Mouse (Mus musculus) CD8-positive naive resting alpha-beta T cell, adult 2 months (primary cell): ENCODE results near the gene Arhgap24.

Experiments used
- DNase-seq, 2 experiments: peaks; one replicate each; pipeline ENCODE4 v3.0.0; 2022; ENCODE audit warnings: low read depth in 2 of 2, low spot score in 2 of 2

Gene Arhgap24

DNA sequence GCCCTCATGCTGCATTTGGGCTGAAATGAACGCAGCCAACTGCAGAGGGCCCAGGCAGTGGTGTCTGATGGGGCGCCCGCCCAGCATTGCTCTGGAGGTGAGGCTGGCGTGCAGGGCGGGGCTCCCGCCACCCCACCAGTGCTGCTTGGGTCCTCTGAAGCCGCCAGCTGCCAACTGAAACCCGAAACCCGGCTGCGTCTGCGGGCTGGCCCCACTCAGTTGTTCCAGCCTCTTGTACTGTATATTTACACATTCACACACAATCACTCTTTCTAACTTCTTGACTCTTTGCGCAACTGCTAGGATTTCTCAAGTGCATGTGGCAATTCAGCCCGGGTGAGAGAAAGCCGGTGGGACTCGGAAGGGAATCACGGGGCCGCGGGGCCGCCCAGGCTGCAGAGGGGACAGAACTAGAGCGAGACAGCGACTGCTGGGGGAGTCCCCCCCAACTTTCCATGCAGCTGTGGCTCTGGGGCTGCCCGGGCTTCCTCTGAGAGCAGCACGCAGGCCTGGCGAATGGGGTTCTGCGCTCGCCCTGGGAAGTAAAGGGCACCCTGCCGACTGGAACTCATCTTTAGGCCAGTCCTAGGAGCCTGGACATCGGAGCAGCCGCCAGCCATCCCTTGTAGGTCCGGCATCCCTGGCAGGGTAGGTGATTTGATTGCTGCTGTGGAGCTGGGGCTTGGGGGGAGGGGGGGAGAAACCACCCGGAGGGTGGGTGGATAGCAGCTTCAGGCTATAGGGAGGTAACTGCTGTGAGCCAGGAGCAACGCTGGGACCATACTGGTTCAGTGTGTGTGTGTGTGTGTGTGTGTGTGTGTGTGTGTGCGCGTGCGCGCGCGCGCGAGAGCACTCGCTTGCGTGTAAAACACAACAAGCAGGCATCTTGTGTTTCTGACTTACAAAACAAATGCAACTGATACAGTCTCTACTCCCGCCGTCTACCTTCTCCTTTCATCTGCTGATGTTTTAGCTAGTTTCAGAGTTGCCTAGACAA, at the start of gene Arhgap24:
Gene Arhgap24, plus strand, starts transcription at position 177 of the 997 bp plus-strand sequence.
- DNase-seq, result no peak

DNA sequence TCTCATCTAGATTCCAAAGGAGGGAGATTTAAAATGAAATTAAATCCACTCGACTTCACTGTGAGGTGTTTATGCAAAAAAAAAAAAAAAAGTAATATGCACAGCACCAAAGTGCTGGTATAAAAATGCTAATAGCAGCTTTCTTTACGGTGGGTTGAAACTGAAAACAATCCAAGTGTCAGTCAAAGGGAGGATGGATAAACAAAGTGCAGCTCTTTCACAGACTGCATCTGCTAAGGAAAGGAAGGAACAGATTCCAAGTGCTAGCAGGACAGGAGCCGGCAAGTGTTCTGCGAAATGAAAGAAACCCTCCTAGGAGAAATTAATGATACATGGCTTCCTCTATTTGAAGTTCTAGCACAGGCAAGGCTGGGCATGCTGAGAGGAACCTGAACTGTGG, 47.0 kb upstream of the Arhgap24 start:
- no peak for DNase-seq

DNA sequence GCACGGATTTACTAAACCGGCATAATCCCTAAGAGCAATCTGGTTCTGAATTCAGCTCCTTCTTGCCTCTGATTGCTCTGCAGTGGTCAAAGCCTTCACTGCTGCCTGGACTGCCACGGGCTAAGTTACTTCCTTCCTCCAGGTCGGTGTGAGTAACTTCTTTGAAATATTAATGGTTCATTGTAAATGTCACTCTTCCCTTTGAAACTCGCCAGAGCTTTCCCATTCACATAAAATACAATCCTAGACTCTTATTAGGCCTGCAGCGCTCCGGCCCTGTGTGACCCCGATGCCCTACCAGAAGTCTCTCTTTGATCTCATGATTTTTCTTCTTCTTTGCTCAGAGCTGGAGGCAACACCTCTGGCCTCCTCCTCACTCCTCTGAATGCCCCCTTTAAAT, 44.6 kb upstream of the Arhgap24 start:
- no peak for DNase-seq

DNA sequence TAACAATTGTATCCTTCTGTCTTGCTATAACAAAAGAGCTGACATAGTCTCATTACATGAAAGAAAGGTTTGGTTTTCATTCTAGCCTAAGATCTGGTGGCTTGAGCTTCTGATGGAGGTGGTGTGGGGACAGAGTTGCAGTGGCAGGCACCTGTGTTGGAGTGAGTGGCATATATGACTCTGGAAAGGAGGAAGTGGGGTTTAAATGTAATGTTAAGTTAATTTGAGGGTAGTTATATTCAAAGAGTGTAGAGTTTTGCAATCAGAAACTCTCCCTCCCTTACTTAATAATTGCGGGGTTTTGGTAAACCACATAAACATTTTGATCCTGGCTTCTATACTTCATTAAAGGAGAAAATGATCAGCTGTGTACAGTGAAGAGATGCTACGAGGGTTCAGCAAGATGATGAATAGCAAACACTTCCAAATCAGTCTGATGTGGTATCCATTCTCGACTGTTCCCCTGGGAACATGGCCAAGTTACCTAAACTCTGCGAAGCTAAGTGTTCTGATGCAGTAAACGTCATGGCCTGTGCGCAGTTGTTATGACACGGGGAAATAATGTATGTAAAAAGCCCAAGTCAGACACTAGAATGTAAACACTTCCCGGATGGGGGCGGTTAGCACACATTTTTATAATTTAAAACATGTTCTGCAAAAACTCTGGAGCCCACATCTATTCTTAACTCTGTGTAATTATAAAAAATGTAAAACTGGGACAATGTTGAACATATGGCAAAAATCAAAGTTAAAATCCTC, 41.9 kb upstream of the Arhgap24 start:
- DNase-seq, result no peak

DNA sequence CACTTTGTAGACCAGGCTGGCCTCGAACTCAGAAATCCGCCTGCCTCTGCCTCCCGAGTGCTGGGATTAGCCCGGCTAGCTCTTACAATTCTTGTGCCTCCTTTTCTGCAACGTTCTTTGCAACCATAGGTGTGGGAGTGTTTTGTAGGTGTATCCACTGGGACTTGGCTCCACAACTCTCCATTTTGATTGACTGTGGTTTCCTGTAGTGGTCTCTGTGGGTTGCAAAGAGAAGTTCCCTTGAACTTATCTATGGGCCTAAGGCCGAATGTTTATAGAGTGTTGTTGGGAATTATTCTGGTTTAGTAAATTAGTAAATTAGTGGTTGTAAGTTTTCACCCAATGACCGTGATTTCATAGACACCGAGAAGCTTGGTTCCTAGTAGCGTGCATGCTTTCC, 33.8 kb upstream of the Arhgap24 start:
- no peak for DNase-seq

DNA sequence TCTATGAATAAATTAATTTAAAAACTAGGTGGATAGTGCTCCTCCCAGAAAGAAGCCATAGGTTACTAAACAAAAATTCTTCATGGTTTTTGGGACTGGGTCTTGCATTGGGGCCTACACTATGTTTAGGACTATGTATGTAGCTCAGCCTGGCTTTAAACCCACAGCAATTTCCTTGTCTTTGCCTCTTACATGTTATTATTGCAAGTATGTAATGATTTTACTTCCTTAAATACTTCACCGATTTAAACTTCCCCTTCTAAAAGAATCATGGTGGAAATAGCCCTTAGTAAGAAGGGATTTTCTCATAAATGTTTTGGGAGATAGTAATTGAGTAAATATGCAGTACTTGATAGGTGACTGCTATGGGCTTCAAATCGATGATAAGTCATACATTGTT, 30.3 kb upstream of the Arhgap24 start:
- DNase-seq, result no peak

DNA sequence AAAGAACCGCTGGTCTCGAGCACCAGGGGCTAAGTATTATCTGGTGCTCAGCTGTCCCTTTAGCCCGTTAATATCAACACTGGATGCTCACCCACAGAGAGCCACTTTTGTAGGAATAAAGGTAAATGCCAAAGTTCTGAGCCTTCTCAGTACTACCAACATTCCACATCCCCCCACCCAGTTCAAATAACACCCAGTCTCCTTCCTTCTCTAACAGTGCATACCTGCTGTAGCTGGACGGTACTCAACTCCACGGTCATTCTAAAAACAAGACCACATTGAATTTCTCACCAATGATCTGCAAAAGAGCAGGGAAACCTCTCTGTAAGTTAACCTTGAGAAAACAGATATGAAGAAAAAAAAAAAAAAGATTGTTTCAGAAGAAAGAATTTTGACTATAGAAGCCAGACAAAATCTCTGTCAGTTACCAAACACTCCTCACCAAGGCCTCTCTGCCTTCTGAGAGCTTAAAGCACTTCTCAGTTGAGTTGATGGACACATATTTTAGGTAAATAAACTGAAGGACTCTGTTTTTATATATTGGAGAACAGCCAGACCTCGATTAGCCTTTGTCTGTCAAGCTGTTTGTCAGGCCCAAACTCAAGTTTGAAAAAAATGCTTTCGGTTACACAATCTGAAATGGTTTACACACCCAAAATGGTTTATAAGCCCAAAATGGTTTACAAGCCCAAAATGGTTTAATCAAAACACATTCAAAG, 29.0 kb upstream of the Arhgap24 start:
- DNase-seq, result no peak

DNA sequence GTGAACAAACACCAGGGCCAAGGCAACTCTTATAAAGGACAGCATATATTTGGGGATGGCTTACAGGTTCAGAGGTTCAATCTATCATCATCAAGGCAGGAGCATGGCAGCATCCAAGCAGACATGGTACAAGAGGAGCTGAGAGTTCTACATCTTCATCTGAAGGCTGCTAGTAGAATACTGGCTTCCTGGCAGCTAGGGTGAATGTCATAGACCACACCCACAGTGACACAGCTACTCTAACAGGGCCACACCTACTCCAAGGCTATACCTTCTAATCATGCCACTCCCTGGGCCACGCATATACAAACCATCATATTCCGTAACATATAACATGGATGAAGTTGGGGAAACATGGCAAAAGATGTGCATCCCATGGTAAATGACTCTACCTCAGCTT, 27.9 kb upstream of the Arhgap24 start:
- DNase-seq, result no peak

DNA sequence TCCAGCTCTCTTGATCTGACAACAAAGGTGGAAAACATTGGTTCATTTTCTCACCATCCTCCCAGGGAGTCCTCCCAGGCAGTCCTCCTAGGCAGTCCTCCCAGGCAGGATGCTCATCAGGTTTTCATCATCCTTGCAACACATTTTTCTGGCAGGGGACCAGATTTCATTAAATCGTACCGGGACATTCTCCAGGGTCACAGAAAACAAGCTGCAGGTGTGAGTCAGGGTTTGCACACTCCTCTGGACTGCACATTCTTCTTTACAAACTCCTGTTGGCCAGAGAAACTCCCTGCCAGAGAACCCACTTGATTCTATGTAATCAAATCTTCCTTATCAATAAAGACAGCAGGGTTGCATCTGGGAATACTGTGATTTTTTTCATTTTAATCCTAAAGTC, 25.9 kb upstream of the Arhgap24 start:
- DNase-seq, result no peak

DNA sequence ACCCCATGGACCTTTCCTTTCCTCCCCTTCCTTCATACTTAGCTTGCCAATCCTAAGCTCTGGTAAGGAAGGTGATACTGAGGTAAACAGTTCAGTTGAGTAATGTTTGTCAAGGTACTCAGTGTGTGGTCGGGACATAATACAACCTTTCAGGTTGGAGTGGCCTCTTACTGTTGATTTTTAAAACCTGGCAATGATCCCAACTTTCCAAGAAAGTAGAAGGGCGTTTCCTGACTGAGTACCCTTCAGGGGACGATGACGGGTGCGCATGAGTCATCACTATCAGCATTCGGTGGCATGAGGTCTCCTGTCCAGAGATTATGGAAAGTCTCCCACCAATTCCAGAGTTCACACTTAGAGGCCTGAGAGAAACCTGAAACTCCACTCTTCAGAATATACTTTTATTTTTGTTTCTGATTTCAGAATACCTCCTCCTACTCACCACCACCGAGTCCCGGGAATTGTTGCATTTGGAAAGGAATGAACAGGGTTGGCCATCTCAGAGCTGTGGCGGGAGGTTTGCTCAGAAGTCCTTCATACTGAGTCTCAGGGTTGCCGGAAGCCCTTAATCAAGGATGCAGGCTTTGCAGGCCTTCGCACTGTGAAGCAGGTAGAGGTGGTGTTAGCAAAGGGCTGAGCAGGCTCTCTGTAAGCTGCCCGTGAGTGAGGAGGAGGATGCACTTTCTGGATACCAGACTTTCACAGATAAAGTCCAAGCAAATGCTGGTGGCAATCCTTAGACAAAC, 20.6 kb upstream of the Arhgap24 start:
- no peak for DNase-seq

DNA sequence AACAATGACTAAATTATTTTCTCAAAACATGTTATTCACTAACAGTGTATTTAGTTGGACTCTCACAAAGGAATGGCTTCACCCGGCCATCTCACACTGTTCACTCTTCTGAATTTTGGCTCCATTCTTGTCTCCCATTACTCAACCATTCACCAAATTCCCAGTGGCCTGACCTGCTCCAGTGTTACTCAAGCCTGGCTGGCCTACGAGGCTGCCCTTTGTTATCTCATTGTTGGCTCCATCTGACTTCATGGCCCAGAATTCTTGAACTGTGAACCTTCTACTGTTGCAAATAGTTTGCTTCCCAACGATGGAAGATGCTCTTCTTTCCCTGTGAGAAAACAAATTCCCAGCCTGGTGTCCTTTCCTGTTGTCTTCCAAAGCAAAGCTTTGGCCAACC, 18.2 kb upstream of the Arhgap24 start:
- DNase-seq, result no peak

DNA sequence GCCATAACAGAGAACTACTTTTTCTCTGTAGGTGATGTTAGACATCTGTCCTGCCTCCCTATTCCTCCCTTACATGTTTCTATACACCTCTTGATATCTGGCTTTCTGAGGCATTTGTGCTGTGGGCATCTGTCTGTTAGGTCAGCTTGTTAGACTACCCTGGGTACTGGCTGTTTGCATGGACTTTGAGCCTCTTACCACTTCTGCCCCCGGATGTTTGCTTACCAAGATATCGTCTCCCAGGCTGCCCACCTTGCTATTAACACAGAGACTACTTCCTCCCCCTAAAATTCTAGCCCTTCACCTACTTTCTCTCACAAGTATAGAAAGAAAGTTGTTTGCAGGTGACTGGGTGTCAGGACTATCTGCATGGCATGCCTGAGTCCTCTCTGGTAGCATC, 15.8 kb upstream of the Arhgap24 start:
- no peak for DNase-seq

DNA sequence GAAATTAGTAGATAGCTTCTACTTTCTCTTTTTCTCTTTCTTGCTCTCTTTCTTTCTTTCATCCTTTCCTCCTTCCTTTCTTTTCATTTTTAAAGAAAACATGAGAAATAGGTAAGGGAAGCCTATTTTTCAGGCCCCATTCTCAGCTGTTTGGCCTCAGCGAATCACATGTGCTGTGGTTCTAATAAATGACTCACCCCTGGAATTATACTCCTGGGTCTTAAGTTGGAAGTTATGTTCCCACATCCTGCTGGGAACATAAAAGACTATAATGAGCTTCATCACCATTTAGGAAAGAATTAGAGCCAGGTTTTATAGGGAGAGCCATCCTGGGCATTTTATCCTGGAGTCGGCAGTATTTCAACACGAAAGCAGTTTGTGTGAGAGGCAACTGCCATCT, 12.9 kb upstream of the Arhgap24 start:
- DNase-seq, result no peak

DNA sequence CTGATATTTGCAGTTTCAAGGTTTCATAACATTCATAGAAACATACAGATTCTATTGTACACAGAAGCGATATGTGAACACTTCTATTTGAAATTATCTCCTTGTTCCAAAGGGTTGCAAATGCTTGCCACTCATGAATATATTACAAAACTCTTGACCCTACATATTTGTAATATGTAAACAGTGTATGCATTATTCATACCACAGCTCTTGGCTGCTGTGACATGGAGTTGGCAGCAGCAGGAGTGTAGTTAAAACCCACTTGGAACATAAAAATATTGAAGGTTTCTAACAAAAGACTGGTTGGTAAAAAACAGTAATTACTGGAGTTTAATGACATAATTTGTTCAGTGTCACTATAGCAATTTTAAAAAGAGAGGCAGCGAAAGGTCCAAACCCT, 10.9 kb upstream of the Arhgap24 start:
- no peak for DNase-seq

DNA sequence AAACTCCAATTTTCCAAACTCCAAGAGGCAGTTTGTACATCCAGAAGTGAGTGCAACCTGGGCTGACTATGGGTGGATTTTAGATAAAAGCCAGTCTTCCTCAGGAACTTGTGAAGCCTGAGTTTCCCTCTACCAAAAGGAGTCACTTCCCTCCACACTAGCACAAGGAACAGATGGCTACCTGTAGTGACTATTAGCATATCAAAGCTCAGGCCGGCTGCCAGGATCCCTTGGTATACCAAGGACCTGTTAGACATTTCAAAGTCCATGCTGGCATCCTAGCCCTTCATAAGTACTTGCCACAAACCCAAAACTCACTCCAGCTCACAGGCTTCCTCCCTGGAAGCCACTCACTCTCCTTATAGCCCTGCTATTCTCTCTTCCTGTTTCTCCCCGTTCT, 3.1 kb upstream of the Arhgap24 start:
- DNase-seq, result no peak

DNA sequence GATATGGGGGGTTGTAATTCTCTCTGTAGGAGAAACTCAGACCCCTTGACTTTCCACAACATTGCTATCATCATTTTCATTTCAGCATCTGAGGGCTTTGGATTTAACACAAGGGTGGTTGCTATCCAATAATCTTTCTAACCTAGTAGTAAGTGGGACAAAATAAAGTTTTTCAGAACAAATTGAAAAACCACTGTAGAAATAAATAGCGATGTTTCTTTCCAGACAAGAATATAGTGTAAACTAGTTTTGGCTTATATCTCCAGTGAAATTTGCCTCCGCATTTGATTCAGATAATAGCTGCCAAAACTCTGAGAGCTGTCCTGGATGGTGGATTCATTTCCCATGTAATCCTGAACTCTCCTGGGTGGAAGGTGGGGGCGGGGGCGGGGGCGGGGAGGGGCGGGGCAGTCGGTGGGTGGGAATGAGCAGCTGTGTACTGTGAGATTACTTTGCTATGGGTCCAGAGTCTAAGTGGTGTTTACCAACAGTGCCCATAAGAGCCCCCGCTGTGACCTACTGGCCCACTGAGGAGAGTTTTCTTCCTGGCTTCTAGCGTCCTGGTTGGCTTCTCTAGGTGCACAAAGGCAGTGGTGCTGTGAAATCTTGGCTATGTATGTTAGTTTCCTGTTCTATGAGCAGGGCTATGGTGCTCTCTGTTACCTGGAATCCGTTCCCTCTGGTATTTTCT, 2.2 kb downstream of the Arhgap24 start:
- DNase-seq, result no peak

DNA sequence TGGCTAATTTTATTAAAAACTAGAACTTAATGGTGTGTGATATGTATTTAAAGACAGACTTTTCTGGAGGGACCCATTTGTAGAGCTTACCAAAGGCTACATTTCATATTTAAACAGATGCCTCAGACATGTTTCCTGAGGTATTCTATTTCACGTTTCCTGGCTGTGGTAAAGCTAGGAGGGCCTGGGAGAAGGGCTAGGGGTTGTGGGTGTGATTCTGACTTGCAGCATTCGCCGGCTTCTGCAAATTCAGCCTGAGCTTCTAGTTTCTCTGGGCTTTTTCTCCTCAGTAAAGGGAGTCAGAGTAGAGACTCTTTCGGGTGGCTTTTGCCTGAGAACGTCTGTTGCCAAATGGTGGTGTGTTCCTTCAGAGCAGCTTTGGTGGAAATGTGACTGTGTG, 10.4 kb downstream of the Arhgap24 start:
- no peak for DNase-seq

DNA sequence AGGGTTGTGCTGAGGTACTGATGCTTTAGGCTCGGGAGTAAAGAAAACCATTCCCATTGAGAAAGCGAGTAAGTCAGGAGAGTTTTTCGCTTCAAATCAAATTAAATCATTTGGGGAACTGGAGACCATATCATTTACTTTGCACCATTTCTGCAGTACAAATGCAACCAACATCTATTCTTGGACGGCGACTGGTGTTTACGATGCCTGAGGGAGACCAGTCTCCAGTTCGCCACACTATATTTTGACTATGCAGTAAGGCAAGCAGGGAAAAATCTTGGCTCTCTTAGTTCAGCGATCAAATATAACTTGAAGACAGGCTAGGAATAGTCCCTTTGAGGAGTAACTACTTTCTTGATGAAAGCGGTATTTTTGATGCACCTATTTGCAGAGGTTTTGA, 11.0 kb downstream of the Arhgap24 start:
- no peak for DNase-seq

DNA sequence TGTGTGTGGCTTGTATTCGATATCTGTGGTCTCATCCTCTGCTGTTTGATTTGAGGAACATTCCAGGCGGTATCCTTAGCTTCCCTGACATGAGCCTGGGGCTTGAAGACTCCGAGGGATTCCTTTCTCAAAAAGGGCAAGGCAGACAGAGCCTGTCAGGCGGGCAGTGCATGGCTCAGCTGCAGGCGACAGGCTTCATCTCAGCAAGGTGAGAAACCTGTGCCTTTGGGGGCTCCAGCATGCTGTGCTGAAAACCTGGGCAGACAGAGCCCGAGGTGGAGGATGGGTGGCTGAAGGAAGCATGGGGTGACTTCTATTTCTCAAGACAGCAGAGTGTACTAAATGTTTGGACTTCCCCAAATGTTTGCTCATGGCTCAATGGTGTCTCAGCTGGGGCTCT, 13.6 kb downstream of the Arhgap24 start:
- DNase-seq, result no peak

DNA sequence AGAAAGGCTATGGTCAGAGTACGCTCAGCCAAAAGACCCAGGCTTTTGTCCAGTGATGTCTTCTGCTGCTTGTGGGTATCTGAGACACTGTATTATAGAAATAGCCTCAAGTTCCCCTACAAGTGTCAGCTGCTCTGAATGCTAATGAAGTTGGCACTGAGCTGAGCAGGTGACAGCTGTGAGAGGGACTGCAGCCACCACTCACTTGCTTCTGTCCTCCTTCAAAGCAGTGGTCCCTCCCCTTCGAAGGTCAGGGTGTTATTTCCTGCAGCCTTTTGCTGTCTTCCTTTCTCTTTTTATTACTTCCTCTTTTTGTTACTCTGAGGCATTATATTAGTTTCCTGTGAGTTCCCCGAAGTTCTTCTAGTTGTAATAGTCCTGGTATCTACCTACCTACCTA, 16.0 kb downstream of the Arhgap24 start:
- no peak for DNase-seq
